Mouse (Mus musculus): ENCODE results near the gene Map2k5.

GRCm38 (mm10) chr9:63118385-63118784 lies 259.3 kb downstream of the Map2k5 start:
- TF ChIP-seq CTCF (IDR thresholded peaks at IDR 0.05; ENCODE audit: insufficient read depth, low read length): no peak
- TF ChIP-seq POLR2A (IDR thresholded peaks at IDR 0.05; ENCODE audit: borderline replicate concordance, extremely low read depth, low read depth, low read length): no peak

Measured in lung, adult 2 months (tissue).